Mouse (Mus musculus): ENCODE data around the gene Rad51b.
"Not testable (repeated sequence)": the region's sequence is repeated elsewhere in the genome, so short reads cannot be mapped to it uniquely, and the experiment has no call there.

The Rad51b gene

DNA sequence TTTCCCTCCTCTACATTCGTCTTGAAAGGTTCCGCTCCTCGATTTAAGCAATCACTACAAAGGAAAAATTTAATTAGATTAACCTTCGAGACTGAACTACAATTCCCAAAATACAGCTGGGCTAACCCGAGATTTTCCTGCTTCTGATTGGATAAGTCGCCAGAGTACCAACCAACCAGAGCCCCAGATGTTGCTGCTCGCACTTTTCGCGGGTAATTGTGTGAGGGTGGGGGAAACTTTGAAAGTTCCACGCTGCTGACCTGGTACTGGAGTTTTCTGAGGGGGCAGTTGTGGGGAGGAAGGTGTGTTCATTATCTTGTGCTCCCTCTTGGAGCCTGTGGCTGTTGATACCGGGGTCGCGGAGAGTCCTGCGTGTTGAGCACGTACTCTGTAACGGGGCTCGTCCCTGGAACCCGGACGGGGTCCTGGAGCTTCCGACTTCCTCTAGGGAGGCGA is at the start of gene Rad51b:
Gene Rad51b (plus strand): TSS at position 162 of the 456 bp plus-strand sequence.
- peak; percentile 74 for DNase-seq (ENCODE audit: low read depth, low spot score)

DNA sequence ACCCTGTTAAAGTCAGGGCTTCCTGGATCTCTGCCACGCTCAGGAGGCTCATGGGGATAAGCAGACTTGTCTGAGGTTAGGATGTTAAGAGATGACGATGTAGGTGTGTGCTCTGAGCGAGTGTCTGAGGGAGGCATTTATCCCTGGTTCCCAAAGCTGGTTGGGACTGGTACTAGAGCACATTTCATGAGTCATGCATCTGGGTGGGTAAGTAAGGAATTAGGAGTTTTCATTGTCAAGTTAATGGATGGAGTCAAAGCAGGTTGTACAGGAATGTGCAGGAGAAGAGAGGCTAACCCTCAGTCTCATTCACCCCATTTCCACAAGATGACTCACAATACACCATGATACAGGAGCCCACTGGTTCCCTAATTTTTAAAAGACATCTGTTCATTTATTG is 49.0 kb upstream of the Rad51b start:
- DNase-seq (ENCODE audit: low read depth, low spot score): no peak

DNA sequence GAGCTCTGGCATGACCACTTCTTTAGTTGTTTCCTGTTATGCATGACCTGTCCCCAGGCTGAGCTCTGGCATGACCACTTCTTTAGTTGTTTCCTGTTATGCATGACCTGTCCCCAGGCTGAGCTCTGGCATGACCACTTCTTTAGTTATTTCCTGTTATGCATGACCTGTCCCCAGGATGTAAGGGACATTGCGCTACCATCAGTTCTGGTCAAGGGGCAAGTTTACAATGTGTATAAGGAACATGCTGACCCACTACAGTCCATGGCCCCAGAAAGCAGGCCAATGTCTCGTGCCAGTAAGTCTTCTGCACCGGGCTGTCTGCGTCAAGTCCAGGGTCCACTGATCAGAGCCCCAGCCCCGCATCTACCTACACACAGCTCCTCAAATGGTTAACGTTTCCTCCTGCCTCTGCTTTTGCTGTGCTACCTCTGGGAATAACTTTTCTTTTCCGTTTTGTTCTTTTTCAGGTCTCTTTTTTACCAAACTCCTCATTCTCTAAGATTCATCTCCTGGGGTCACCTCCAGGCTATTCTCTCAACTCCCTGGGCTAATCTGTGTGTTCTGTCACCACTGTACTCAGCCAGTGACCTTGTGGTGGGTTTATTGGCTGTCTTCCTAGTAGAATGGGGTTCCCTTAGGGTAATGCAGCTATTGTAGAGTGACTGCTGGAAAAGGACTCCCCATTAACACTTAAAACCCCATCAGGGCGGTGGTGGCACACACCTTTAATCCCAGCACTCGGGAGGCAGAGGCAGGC is 43.6 kb upstream of the Rad51b start:
- DNase-seq (ENCODE audit: low read depth, low spot score): no peak

- DNase-seq (ENCODE audit: low read depth, low spot score): no peak
Observed at GRCm38 (mm10) chr12:79254975-79255374, 42.1 kb upstream of the Rad51b start.

- DNase-seq (ENCODE audit: low read depth, low spot score): no peak
Observed at GRCm38 (mm10) chr12:79260154-79260553, 36.9 kb upstream of the Rad51b start.

DNA sequence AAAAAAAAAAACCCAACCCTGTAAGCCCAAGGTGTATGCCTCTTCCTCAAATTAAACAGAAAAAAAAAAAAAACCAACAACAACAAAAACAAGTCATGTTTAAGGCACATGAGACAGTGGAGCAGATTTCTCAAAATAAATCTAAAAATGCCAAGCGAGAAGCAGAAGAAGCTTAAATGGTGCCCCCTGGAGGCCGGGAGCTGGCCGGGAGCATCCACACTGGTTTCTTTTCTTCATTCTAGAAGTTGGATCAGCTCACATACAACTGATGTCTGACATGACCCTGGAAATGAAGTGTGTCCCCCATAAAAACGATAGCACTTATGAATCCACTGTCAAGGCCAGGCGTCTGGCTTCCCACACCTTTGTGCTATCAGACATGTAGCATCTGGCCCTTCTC is 36.0 kb upstream of the Rad51b start:
- no peak for DNase-seq (ENCODE audit: low read depth, low spot score)

DNA sequence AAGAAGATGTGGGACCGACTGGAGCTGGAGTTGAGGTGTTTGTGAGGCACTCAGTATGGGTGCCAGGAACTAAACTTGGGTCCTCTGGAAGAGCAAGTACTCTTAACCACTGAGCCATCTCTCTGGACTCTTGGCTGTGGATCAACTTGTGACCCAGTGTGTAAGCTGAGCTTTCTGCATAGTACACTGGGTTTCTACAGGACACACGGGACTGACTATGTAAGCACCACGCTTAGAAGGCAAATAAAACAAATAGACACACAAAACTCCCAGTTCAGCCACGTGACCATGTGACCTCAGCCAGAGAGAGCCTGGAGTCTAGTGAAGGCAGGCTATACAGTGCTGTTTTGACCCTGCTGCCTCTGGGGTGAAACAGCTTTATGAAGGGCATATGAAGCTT is 24.5 kb upstream of the Rad51b start:
- no peak for DNase-seq (ENCODE audit: low read depth, low spot score)

DNA sequence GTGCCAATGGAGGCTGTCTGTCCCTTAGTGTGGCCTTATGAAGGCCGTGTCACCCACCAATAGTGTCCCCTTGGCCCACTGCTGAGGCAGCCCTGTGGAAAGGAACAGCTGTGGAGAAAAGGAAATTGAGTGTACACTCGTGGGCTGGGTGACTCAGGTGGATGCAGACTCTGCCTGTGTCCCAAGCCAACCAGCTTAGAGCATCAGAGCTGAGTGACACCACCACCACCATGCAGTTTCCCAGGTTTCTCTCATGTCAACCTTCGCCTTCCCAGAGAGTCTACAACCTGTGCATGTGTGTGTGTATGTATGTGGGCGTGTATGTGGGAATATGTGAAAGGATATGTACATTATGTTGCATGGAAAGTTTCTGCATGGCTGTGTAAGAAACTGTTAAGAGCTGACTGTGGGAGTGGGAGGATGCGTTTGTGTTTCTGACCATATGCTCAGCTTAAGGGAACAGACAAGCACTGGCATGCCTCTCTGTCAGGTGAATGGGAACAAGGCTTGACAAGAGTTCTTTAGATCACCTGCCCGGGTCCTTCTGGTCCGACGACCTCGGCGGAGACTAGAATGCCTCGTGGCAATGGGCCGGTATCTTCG is 17.5 kb upstream of the Rad51b start:
- DNase-seq (ENCODE audit: low read depth, low spot score): no peak

GRCm38 (mm10) chr12:79282595-79282994 is 14.5 kb upstream of the Rad51b start:
- DNase-seq (ENCODE audit: low read depth, low spot score): no peak

GRCm38 (mm10) chr12:79292874-79293273 is 4.2 kb upstream of the Rad51b start:
- DNase-seq (ENCODE audit: low read depth, low spot score): no peak

GRCm38 (mm10) chr12:79296126-79296816 is 811 bp upstream of the Rad51b start, which contains the start of gene Zfyve26:
Zfyve26 (minus strand) TSS chr12:79296304.
- DNase-seq (ENCODE audit: low read depth, low spot score): peak; percentile 90

GRCm38 (mm10) chr12:79297884-79298636 is 978 bp downstream of the Rad51b start:
- DNase-seq (ENCODE audit: low read depth, low spot score): no peak

DNA sequence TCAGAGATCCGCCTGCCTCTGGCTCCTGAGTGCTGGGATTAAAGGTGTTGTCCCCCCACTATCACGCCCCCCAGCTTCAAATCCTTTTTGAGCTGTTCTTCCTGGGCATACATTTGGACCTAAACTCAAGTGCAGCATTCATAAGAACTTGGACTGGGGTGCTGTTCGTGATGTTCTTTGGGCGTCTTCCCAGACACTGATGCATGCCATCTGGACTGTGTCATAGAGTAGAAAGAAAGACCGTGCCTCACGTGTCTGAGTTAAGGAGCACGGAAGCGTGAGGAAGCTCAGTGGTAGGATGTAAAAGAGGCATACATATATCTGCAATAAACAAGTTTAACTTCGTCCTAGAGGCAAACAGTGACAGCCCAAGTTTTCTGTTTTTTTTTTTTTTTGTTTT is 4.7 kb downstream of the Rad51b start:
- no peak for DNase-seq (ENCODE audit: low read depth, low spot score)

GRCm38 (mm10) chr12:79305131-79305530 is 8.0 kb downstream of the Rad51b start:
- no peak for DNase-seq (ENCODE audit: low read depth, low spot score)

DNA sequence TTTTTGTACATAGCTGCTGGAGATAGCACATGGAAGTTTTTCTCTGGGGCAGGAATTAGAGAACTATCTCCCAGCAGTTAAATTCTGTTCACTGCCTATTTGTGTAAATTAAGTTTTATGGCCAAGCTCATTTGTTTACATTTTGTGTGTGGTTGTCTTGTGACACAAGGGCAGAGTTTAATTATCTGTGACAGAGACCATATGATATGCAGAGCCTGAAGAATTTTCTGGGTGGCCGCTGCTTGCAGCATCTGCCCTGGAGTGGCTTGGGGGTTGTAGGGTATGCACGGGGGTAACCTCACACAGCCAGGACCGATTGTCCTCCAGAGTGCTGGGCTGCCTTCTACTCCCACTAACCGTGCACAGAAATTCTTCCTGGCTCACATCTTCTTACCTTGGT is 8.9 kb downstream of the Rad51b start:
- DNase-seq (ENCODE audit: low read depth, low spot score): no peak

DNA sequence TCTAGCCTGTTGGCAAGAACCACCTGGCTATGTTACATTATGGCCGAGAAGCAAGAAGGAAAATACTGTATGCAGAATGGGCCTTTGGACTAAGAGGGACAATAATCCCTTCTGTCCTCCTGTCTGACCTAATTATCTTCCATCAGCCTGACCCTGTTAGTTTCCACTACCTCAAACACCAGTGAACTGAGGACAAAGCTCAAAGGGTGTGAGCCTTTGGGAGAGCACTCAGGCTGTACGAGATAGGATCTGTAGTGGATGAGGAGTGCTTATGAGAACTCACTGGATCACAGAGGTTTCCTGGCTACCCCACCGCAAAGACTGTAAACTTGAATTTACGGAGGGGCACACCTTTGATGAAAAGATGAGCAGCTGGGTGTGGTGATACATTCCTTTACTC is 16.6 kb downstream of the Rad51b start:
- no peak for DNase-seq (ENCODE audit: low read depth, low spot score)

DNA sequence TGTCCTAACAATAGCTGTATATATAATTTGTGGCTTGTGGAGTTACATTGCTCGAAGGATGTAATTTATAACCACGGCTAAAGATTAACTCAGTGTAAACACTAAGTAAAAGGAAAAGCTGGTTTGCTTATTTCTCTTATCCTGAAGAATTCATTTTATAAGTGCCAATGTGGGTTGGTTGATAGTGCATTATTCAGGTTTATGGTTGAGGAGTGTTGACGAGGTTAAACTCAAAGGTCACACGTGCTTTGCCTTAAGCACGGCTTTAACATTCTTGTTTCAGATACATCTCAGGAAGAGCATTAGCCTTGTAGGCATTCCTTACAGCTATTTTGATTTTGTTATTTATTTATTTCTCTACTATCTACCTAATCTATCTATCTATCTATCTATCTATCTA is 20.3 kb downstream of the Rad51b start:
- no peak for DNase-seq (ENCODE audit: low read depth, low spot score)

- no peak for DNase-seq (ENCODE audit: low read depth, low spot score)
Observed at GRCm38 (mm10) chr12:79320895-79321294, 23.8 kb downstream of the Rad51b start.

- DNase-seq (ENCODE audit: low read depth, low spot score): not testable (repeated sequence)
Observed at GRCm38 (mm10) chr12:79322539-79322938, 25.5 kb downstream of the Rad51b start.

DNA sequence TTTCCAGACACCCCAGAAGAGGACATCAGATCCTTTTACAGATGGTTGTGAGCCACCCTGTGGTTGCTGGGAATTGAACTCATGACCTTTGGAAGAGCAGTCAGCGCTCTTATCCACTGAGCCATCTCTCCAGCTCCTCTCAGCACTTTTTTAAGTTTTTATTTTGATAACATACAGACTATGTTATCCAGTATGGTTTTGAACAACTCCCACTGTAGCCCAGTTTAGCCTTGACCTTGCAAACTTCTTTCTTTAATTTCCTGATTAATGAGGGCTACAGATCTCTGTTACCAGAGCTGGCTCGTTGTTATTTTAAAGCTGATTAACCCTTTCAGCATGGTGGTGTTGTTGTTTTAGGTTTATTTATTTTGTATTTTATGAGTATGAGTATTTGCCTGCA is 29.2 kb downstream of the Rad51b start:
- DNase-seq (ENCODE audit: low read depth, low spot score): no peak

DNA sequence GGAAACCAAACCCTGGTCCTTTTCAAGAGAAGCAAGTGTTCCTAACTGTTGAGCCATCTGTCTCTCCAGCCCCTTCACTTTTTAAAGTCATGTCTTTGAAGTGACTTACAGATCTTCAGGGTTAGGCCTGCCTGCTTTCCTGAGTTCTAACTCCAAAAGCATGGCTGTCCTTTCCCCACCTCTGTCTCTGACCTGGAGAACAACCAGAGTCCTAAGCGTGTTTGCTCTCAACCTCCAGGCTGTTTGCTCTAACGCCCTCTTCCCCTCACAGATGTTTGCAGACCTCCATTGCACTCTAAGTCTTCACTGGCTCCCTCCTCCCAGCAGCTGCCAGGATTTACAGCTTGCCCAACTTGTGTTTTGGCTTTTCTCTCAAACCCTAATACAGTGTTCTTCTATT is 29.7 kb downstream of the Rad51b start:
- no peak for DNase-seq (ENCODE audit: low read depth, low spot score)

- no peak for DNase-seq (ENCODE audit: low read depth, low spot score)
Observed at GRCm38 (mm10) chr12:79327868-79328267, 30.8 kb downstream of the Rad51b start.

All from retina, adult 2 months (tissue).